Mouse (Mus musculus) neural tube, embryonic 15.5 days (tissue): ENCODE measurements around the gene Bicra. TPM values are rescaled to one million over a fixed set of nuclear protein-coding genes. Genes with fewer than 3 reads are reported as not detected.

Experiments
- ATAC-seq: fragments of 200-750 bp; cut with Nextera tagmentation; 2 replicates; pipeline ENCODE4 v1.8.0; 2017; ENCODE audit warnings: mild to moderate bottlenecking, moderate TSS enrichment, moderate library complexity; ENCODE audit not compliant: low FRiP score
- H3K27ac ChIP-seq: fragments of 300-500 bp; sonication (generic); replicated peaks from 2 replicates; pipeline ENCODE4 v1.5.1; 2015; ENCODE audit warnings: mild to moderate bottlenecking, inconsistent platforms
- H3K27me3 ChIP-seq: fragments of 300-500 bp; sonication (generic); replicated peaks from 2 replicates; pipeline ENCODE4 v1.6.1; 2015; ENCODE audit warnings: inconsistent platforms
- H3K36me3 ChIP-seq: fragments of 300-500 bp; sonication (generic); 2 replicates; pipeline ENCODE4 v1.6.1; 2015; ENCODE audit warnings: inconsistent platforms
- H3K4me1 ChIP-seq: fragments of 300-500 bp; sonication (generic); 2 replicates; pipeline ENCODE4 v1.6.1; 2015; ENCODE audit warnings: inconsistent platforms
- H3K4me2 ChIP-seq: fragments of 300-500 bp; sonication (generic); 2 replicates; pipeline ENCODE4 v1.6.1; 2015; ENCODE audit warnings: inconsistent platforms, mild to moderate bottlenecking, moderate library complexity
- H3K4me3 ChIP-seq: fragments of 300-500 bp; sonication (generic); replicated peaks from 2 replicates; pipeline ENCODE4 v1.5.1; 2015; ENCODE audit warnings: mild to moderate bottlenecking, inconsistent platforms
- H3K9ac ChIP-seq: fragments of 300-500 bp; sonication (generic); replicated peaks from 2 replicates; pipeline ENCODE4 v1.6.1; 2015; ENCODE audit warnings: mild to moderate bottlenecking, inconsistent platforms
- H3K9me3 ChIP-seq: fragments of 300-500 bp; sonication (generic); replicated peaks from 2 replicates; pipeline ENCODE4 v1.6.1; 2016; ENCODE audit warnings: inconsistent platforms
- WGBS: fragments of 180-500 bp; shearing (Covaris S2); methylation state at CpG from one replicate; pipeline ENCODE4 v1.1.7; 2015; ENCODE audit warnings: mixed read lengths; 5-methylcytosine and 5-hydroxymethylcytosine counted together
- polyA plus RNA-seq: library from polyadenylated mRNA; unstranded; fragments of >200 nt; fragmentation: Nextera tagmentation; extraction: Ambion mirVana; gene quantifications from 2 replicates; pipeline ENCODE4 v1.2.1, GENCODE M21; 2015

Bicra gene
- polyA plus RNA-seq, 1 experiment from 2014 or later, result 6.6 TPM

GRCm38 (mm10) chr7:15987661-15988356 lies 59.9 kb downstream of the Bicra start:
- Histone ChIP-seq H3K4me2 (no peak overlapping the region), H3K4me1 (no peaks in the 10 kb centered on the region), H3K9ac (no peak overlapping the region), H3K36me3 (peaks cover 59% of the 10 kb centered on the region), H3K9me3 (no peaks in the 10 kb centered on the region), H3K4me3 (no peak overlapping the region), H3K27me3 (no peaks in the 10 kb centered on the region), H3K27ac (no peak overlapping the region)
- WGBS, result 97% methylated on average over 15 of the region's 16 CpGs
- no peak for ATAC-seq

GRCm38 (mm10) chr7:15982729-15983407 lies 64.9 kb downstream of the Bicra start:
- Histone ChIP-seq H3K36me3 (peaks cover 44% of the 10 kb centered on the region), H3K9ac (no peak overlapping the region), H3K4me1 (no peaks in the 10 kb centered on the region), H3K27me3 (no peaks in the 10 kb centered on the region), H3K27ac (no peak overlapping the region), H3K4me3 (no peak overlapping the region), H3K4me2 (no peak overlapping the region), H3K9me3 (no peaks in the 10 kb centered on the region)
- ATAC-seq, result no peak
- WGBS, result 48% methylated on average over 4 of the region's 4 CpGs

- Histone ChIP-seq H3K4me2 (no peak overlapping the region), H3K9ac (no peak overlapping the region), H3K27me3 (no peaks in the 10 kb centered on the region), H3K36me3 (peaks cover 40% of the 10 kb centered on the region), H3K4me1 (no peaks in the 10 kb centered on the region), H3K27ac (no peak overlapping the region), H3K9me3 (no peaks in the 10 kb centered on the region), H3K4me3 (no peak overlapping the region)
- ATAC-seq, result no peak
- WGBS, result 88% methylated on average over 4 of the region's 4 CpGs
These were observed 66.2 kb downstream of the Bicra start for GRCm38 (mm10) chr7:15981538-15981937.

GRCm38 (mm10) chr7:15980246-15980645 lies 67.5 kb downstream of the Bicra start:
- no peak overlapping the region for H3K9ac ChIP-seq
- ATAC-seq, result no peak
- no peaks in the 10 kb centered on the region for H3K4me1 ChIP-seq
- no peaks in the 10 kb centered on the region for H3K27me3 ChIP-seq
- H3K4me3 ChIP-seq, result no peak overlapping the region
- 88% methylated on average over 8 of the region's 8 CpGs for WGBS
- H3K36me3 ChIP-seq, result peaks cover 43% of the 10 kb centered on the region
- no peak overlapping the region for H3K4me2 ChIP-seq
- H3K9me3 ChIP-seq, result no peaks in the 10 kb centered on the region
- no peak overlapping the region for H3K27ac ChIP-seq

GRCm38 (mm10) chr7:15975904-15976303 lies 71.8 kb downstream of the Bicra start:
- Histone ChIP-seq H3K9me3 (no peaks in the 10 kb centered on the region), H3K9ac (no peak overlapping the region), H3K27ac (no peak overlapping the region), H3K4me3 (no peak overlapping the region), H3K4me2 (no peak overlapping the region), H3K36me3 (peaks cover 65% of the 10 kb centered on the region), H3K27me3 (no peaks in the 10 kb centered on the region), H3K4me1 (no peaks in the 10 kb centered on the region)
- WGBS, result 80% methylated on average over 4 of the region's 4 CpGs
- ATAC-seq, result no peak

- no peak overlapping the region for H3K4me3 ChIP-seq
- H3K4me2 ChIP-seq, result no peak overlapping the region
- H3K9me3 ChIP-seq, result no peaks in the 10 kb centered on the region
- 98% methylated on average over 10 of the region's 10 CpGs for WGBS
- H3K36me3 ChIP-seq, result peaks cover 61% of the 10 kb centered on the region
- H3K4me1 ChIP-seq, result no peaks in the 10 kb centered on the region
- no peak overlapping the region for H3K9ac ChIP-seq
- H3K27ac ChIP-seq, result no peak overlapping the region
- no peaks in the 10 kb centered on the region for H3K27me3 ChIP-seq
- ATAC-seq, result no peak
These were observed 72.3 kb downstream of the Bicra start for GRCm38 (mm10) chr7:15975451-15975850.

GRCm38 (mm10) chr7:15974712-15975111 lies 73.0 kb downstream of the Bicra start:
- Histone ChIP-seq H3K9ac (no peak overlapping the region), H3K4me1 (no peaks in the 10 kb centered on the region), H3K9me3 (no peaks in the 10 kb centered on the region), H3K27ac (no peak overlapping the region), H3K4me3 (no peak overlapping the region), H3K4me2 (no peak overlapping the region), H3K27me3 (no peaks in the 10 kb centered on the region), H3K36me3 (peaks cover 68% of the 10 kb centered on the region)
- 56% methylated on average over 5 of the region's 5 CpGs for WGBS
- ATAC-seq, result no peak

- Histone ChIP-seq H3K27ac (no peak overlapping the region), H3K4me1 (peaks cover 2% of the 10 kb centered on the region; the same call in 1 of the 2 replicates), H3K36me3 (peaks cover 56% of the 10 kb centered on the region), H3K9ac (no peak overlapping the region), H3K4me3 (no peak overlapping the region), H3K27me3 (no peaks in the 10 kb centered on the region), H3K9me3 (no peaks in the 10 kb centered on the region), H3K4me2 (no peak overlapping the region)
- no peak for ATAC-seq
- whole genome bisulfite sequencing, result 59% methylated on average over 25 of the region's 25 CpGs
These were observed 75.5 kb downstream of the Bicra start for GRCm38 (mm10) chr7:15972247-15972646.

- peaks cover 4% of the 10 kb centered on the region; the same call in 1 of the 2 replicates for H3K4me1 ChIP-seq
- H3K9me3 ChIP-seq, result no peaks in the 10 kb centered on the region
- H3K9ac ChIP-seq, result no peak overlapping the region
- WGBS, result 92% methylated on average over 3 of the region's 3 CpGs
- H3K4me3 ChIP-seq, result no peak overlapping the region
- no peak overlapping the region for H3K27ac ChIP-seq
- H3K36me3 ChIP-seq, result peaks cover 39% of the 10 kb centered on the region
- ATAC-seq, result no peak
- no peaks in the 10 kb centered on the region for H3K27me3 ChIP-seq
- no peak overlapping the region for H3K4me2 ChIP-seq
These were observed 78.0 kb downstream of the Bicra start for GRCm38 (mm10) chr7:15969674-15970073.

GRCm38 (mm10) chr7:15968322-15968721 lies 79.4 kb downstream of the Bicra start:
- Histone ChIP-seq H3K9me3 (no peaks in the 10 kb centered on the region), H3K4me2 (no peak overlapping the region), H3K27ac (no peak overlapping the region), H3K27me3 (no peaks in the 10 kb centered on the region), H3K9ac (no peak overlapping the region), H3K4me3 (no peak overlapping the region), H3K4me1 (peaks cover 4% of the 10 kb centered on the region; the same call in 1 of the 2 replicates), H3K36me3 (peaks cover 27% of the 10 kb centered on the region)
- 90% methylated on average over 8 of the region's 8 CpGs for WGBS
- no peak for ATAC-seq

- Histone ChIP-seq H3K36me3 (peaks cover 19% of the 10 kb centered on the region), H3K27ac (no peak within 1 kb of the TSS), H3K4me2 (peak within 1 kb of the TSS; percentile 54), H3K4me1 (peaks cover 10% of the 10 kb centered on the region), H3K9me3 (no peaks in the 10 kb centered on the region), H3K4me3 (peak within 1 kb of the TSS; percentile 33), H3K27me3 (no peaks in the 10 kb centered on the region), H3K9ac (0 out of 2 replicates have a peak within 1 kb of the TSS, but pooled peaks have one; percentile 11)
- under 1% methylated on average over 22 of the region's 22 CpGs for WGBS
- peak; percentile 56 for ATAC-seq
These were observed 80.4 kb downstream of the Bicra start, which contains the start of gene Ehd2 for GRCm38 (mm10) chr7:15967312-15967711. Gene Ehd2 (minus strand): TSS chr7:15967567.

GRCm38 (mm10) chr7:15966489-15966888 lies 81.2 kb downstream of the Bicra start:
- ATAC-seq, result no peak
- H3K4me3 ChIP-seq, result no peak overlapping the region

More at GRCm38 (mm10) chr7:15966489-15966888, 81.2 kb downstream of the Bicra start:
- Histone ChIP-seq H3K9me3 (no peaks in the 10 kb centered on the region), H3K4me1 (peaks cover 18% of the 10 kb centered on the region), H3K27me3 (no peaks in the 10 kb centered on the region), H3K4me2 (peak overlapping the region; percentile 54; the same call in 1 of the 2 replicates), H3K36me3 (peaks cover 11% of the 10 kb centered on the region), H3K27ac (no peak overlapping the region), H3K9ac (no peak overlapping the region)
- WGBS, result 74% methylated on average over 3 of the region's 3 CpGs
